Mouse (Mus musculus): ENCODE measurements around the gene Gm20696.

Gm20696 gene

GRCm38 (mm10) chr6:99282866-99283657, 383.5 kb downstream of the Gm20696 start:
- DNase-seq (ENCODE audit: low spot score) = no peak

GRCm38 (mm10) chr6:99281433-99281832, 385.2 kb downstream of the Gm20696 start:
- no peak for DNase-seq (ENCODE audit: low spot score)

- no peak for DNase-seq (ENCODE audit: low spot score)
Measured at GRCm38 (mm10) chr6:99280619-99281018, 386.0 kb downstream of the Gm20696 start.

- DNase-seq (ENCODE audit: low spot score) = no peak
Measured at GRCm38 (mm10) chr6:99277251-99277650, 389.3 kb downstream of the Gm20696 start.

GRCm38 (mm10) chr6:99276297-99276653, 390.3 kb downstream of the Gm20696 start:
- DNase-seq (ENCODE audit: low spot score) = no peak

- DNase-seq (ENCODE audit: low spot score) = no peak
Measured at GRCm38 (mm10) chr6:99275381-99276296, 391.0 kb downstream of the Gm20696 start.

GRCm38 (mm10) chr6:99274667-99275066, 391.9 kb downstream of the Gm20696 start:
- no peak for DNase-seq (ENCODE audit: low spot score)

- no peak for DNase-seq (ENCODE audit: low spot score)
Measured at GRCm38 (mm10) chr6:99274222-99274621, 392.4 kb downstream of the Gm20696 start.

GRCm38 (mm10) chr6:99273177-99273576, 393.4 kb downstream of the Gm20696 start:
- DNase-seq (ENCODE audit: low spot score) = no peak

GRCm38 (mm10) chr6:99272174-99272573, 394.4 kb downstream of the Gm20696 start:
- no peak for DNase-seq (ENCODE audit: low spot score)

- no peak for DNase-seq (ENCODE audit: low spot score)
Measured at GRCm38 (mm10) chr6:99271741-99272140, 394.9 kb downstream of the Gm20696 start.

- DNase-seq (ENCODE audit: low spot score) = no peak
Measured at GRCm38 (mm10) chr6:99269921-99270320, 396.7 kb downstream of the Gm20696 start.

- DNase-seq (ENCODE audit: low spot score) = no peak
Measured at GRCm38 (mm10) chr6:99268171-99269061, 398.2 kb downstream of the Gm20696 start.

- no peak for DNase-seq (ENCODE audit: low spot score)
Measured at GRCm38 (mm10) chr6:99265945-99266656, 400.5 kb downstream of the Gm20696 start.

GRCm38 (mm10) chr6:99265173-99265572, 401.4 kb downstream of the Gm20696 start:
- no peak for DNase-seq (ENCODE audit: low spot score)

GRCm38 (mm10) chr6:99264192-99265093, 402.2 kb downstream of the Gm20696 start:
- no peak for DNase-seq (ENCODE audit: low spot score)

GRCm38 (mm10) chr6:99263886-99264185, 402.8 kb downstream of the Gm20696 start:
- no peak for DNase-seq (ENCODE audit: low spot score)

- no peak for DNase-seq (ENCODE audit: low spot score)
Measured at GRCm38 (mm10) chr6:99263061-99263885, 403.3 kb downstream of the Gm20696 start.

GRCm38 (mm10) chr6:99261737-99262130, 404.9 kb downstream of the Gm20696 start:
- no peak for DNase-seq (ENCODE audit: low spot score)

Measured in spleen, adult 12 weeks (tissue).